Mouse (Mus musculus): ENCODE data around the gene Plcz1.

Gene Plcz1

GRCm38 (mm10) chr6:140041357-140041756, at the start of gene Plcz1:
TSS of gene Plcz1 (minus strand) at chr6:140041457.
- no peak for DNase-seq

- DNase-seq, result no peak
Observed at GRCm38 (mm10) chr6:140089855-140090254, 48.6 kb upstream of the Plcz1 start.

GRCm38 (mm10) chr6:140081739-140082138, 40.5 kb upstream of the Plcz1 start:
- no peak for DNase-seq

- DNase-seq, result no peak
Observed at GRCm38 (mm10) chr6:140080933-140081332, 39.7 kb upstream of the Plcz1 start.

GRCm38 (mm10) chr6:140069177-140069576, 27.9 kb upstream of the Plcz1 start:
- DNase-seq, result no peak

- no peak for DNase-seq
Observed at GRCm38 (mm10) chr6:140054271-140054928, 13.1 kb upstream of the Plcz1 start.

GRCm38 (mm10) chr6:140051476-140051875, 10.2 kb upstream of the Plcz1 start:
- DNase-seq, result peak in 1 of 2 experiments; percentile 17

GRCm38 (mm10) chr6:140040952-140041351, 305 bp downstream of the Plcz1 start, which contains the start of gene Capza3:
TSS of gene Capza3 (plus strand) at chr6:140041252.
- DNase-seq, result no peak

- DNase-seq, result no peak
Observed at GRCm38 (mm10) chr6:140024404-140024803, 16.9 kb downstream of the Plcz1 start.

GRCm38 (mm10) chr6:140005181-140005580, 36.1 kb downstream of the Plcz1 start:
- no peak for DNase-seq

GRCm38 (mm10) chr6:139989597-139989996, 51.7 kb downstream of the Plcz1 start:
- no peak for DNase-seq

GRCm38 (mm10) chr6:139989075-139989474, 52.2 kb downstream of the Plcz1 start:
- DNase-seq, result no peak

- no peak for DNase-seq
Observed at GRCm38 (mm10) chr6:139986564-139986963, 54.7 kb downstream of the Plcz1 start.

GRCm38 (mm10) chr6:139984069-139984468, 57.2 kb downstream of the Plcz1 start:
- DNase-seq, result no peak

- no peak for DNase-seq
Observed at GRCm38 (mm10) chr6:139981061-139981460, 60.2 kb downstream of the Plcz1 start.

- DNase-seq, result no peak
Observed at GRCm38 (mm10) chr6:139978114-139978513, 63.1 kb downstream of the Plcz1 start.

GRCm38 (mm10) chr6:139974668-139975067, 66.6 kb downstream of the Plcz1 start:
- no peak for DNase-seq

- no peak for DNase-seq
Observed at GRCm38 (mm10) chr6:139971608-139972298, 69.5 kb downstream of the Plcz1 start.

GRCm38 (mm10) chr6:139966684-139967083, 74.6 kb downstream of the Plcz1 start:
- no peak for DNase-seq

GRCm38 (mm10) chr6:139964895-139965294, 76.4 kb downstream of the Plcz1 start:
- no peak for DNase-seq

GRCm38 (mm10) chr6:139963775-139964174, 77.5 kb downstream of the Plcz1 start:
- DNase-seq, result peak in 1 of 2 experiments; percentile 21

- peak in 1 of 2 experiments; percentile 4 for DNase-seq
Observed at GRCm38 (mm10) chr6:139957531-139958241, 83.6 kb downstream of the Plcz1 start.

GRCm38 (mm10) chr6:139953596-139953995, 87.7 kb downstream of the Plcz1 start:
- peak in 1 of 2 experiments; percentile 28 for DNase-seq

Measured in lung, adult 18-20 months (tissue).